Mouse (Mus musculus): ENCODE results near the gene Cilp2. TPM values are rescaled to one million over a fixed set of nuclear protein-coding genes. Genes with fewer than 3 reads are reported as not detected.
A peak's percentile ranks its signal among the peaks of the same experiment; 100 is the strongest.

Cilp2 gene
- polyA plus RNA-seq, 1 experiment from 2014 or later = 0.03 TPM

DNA sequence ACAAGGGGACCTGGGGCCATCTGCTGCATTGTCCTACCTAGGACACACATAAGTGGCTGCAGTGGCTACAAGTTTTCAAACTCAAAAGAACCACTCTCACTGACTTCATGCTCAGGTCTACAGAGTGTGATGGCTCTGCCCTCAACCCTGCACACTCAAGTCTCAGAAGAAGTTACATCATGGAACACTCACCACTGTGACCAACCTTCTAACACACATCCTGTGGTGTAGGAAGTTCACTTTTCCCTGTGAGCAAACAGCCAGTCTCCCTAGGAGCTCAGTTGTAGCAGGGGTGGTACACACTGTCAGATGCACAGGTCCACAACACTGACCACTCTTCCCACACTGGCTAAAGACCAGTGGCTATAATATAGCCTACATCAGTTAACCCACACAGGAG, 31.0 kb upstream of the Cilp2 start:
- no peaks in the 10 kb centered on the region for H3K9me3 ChIP-seq (replicated peaks)
- H3K4me2 ChIP-seq = no peak overlapping the region
- H3K4me1 ChIP-seq (replicated peaks) = peaks cover 61% of the 10 kb centered on the region
- H3K4me3 ChIP-seq (replicated peaks) = no peak overlapping the region
- no peak for ATAC-seq (ENCODE audit: insufficient read depth)
- no peak overlapping the region for H3K9ac ChIP-seq
- H3K36me3 ChIP-seq (replicated peaks) = peaks cover 47% of the 10 kb centered on the region
- H3K27ac ChIP-seq (replicated peaks) = no peak overlapping the region
- no peaks in the 10 kb centered on the region for H3K27me3 ChIP-seq

GRCm38 (mm10) chr8:69915748-69916147, 28.3 kb upstream of the Cilp2 start:
- peaks cover 36% of the 10 kb centered on the region for H3K4me1 ChIP-seq (replicated peaks)
- H3K4me2 ChIP-seq = no peak overlapping the region
- WGBS (ENCODE audit: insufficient replicate concordance) = 64% methylated on average over 5 of the region's 5 CpGs
- H3K4me3 ChIP-seq (replicated peaks) = no peak overlapping the region
- H3K36me3 ChIP-seq (replicated peaks) = peaks cover 75% of the 10 kb centered on the region
- H3K9me3 ChIP-seq (replicated peaks) = no peaks in the 10 kb centered on the region
- H3K27me3 ChIP-seq = no peaks in the 10 kb centered on the region
- H3K9ac ChIP-seq = no peak overlapping the region
- ATAC-seq (ENCODE audit: insufficient read depth) = no peak
- no peak overlapping the region for H3K27ac ChIP-seq (replicated peaks)

DNA sequence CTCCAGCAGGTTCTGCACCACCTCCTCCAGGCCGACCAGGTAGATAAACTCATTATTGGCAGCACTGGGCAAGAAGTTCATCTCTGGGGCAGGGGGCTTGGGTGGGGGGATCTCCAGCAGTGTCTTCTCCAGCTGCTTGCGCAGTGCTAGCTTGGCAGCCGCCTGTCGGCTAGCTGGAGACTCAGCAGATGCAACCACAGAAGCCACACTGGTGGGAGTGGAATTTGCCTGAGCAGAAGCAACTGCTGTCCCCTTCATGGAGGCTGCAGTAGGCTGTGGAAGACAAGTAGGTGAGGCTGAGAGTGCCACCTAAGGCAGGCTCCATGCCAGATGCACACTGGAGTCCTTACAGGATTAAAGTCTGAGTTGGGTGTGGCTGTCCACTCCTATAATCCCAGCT, 27.0 kb upstream of the Cilp2 start:
- H3K4me1 ChIP-seq (replicated peaks) = peaks cover 23% of the 10 kb centered on the region
- no peak overlapping the region for H3K4me3 ChIP-seq (replicated peaks)
- no peak overlapping the region for H3K9ac ChIP-seq
- 68% methylated on average over 4 of the region's 4 CpGs for WGBS (ENCODE audit: insufficient replicate concordance)
- H3K36me3 ChIP-seq (replicated peaks) = peaks cover 87% of the 10 kb centered on the region
- no peak overlapping the region for H3K27ac ChIP-seq (replicated peaks)
- H3K9me3 ChIP-seq (replicated peaks) = no peaks in the 10 kb centered on the region
- ATAC-seq (ENCODE audit: insufficient read depth) = no peak
- no peak overlapping the region for H3K4me2 ChIP-seq
- no peaks in the 10 kb centered on the region for H3K27me3 ChIP-seq

DNA sequence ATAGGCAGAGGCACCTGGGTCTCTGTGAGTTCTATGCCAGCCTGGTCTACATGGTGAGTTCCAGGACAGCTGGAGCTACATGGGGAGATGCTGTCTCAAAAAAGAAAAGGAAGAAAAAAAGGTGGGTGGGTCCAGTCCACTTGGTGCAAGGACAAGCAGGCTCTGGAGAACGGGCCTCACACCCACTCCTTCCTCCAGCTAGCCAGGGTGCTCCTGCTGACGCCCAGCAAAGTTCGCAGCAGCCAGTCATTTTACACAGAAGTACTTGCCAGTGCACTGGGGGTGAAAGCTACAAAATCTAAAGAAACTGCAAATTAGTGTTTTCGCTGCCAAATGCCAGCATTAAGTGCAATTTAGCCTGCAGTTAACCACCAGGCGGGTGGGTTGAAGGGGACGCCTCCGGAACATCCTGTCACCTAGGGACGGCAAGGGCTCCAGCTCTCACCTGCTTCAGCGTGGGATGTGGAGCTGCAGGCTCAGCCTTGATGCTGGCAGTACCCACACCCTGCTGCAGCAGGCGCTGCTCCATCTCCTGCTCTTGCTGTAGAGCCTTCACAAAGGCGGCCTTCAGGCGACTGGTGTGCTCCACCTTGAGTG, 25.1 kb upstream of the Cilp2 start:
- Histone ChIP-seq H3K9ac (no peak overlapping the region), H3K27me3 (no peaks in the 10 kb centered on the region), H3K27ac (replicated peaks) (no peak overlapping the region), H3K4me3 (replicated peaks) (no peak overlapping the region), H3K4me2 (no peak overlapping the region), H3K4me1 (replicated peaks) (peaks cover 4% of the 10 kb centered on the region; the same call in 1 of the 2 replicates), H3K9me3 (replicated peaks) (no peaks in the 10 kb centered on the region), H3K36me3 (replicated peaks) (peaks cover 100% of the 10 kb centered on the region)
- no peak for ATAC-seq (ENCODE audit: insufficient read depth)
- WGBS (ENCODE audit: insufficient replicate concordance) = 80% methylated on average over 12 of the region's 12 CpGs

DNA sequence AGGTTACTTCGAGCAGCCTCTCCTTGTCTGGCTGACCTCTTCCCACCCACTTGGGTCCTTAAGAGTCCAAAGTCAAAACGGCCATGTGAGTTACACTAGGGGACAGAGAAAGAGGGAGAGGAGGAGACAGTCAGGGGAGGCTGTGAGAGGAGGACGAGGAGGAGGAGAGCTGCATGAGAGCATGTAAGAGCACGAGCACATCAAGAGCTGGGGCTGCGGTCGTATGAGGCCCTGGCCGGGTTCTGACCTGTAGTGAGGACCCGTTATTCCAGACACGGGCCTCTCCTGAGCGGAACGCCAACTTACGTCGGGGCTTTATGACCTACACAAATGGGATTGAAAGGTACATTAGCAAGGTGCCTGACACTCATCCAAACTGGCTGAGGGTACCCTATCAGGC, 24.4 kb upstream of the Cilp2 start:
- H3K36me3 ChIP-seq (replicated peaks) = peaks cover 99% of the 10 kb centered on the region
- no peak overlapping the region for H3K4me3 ChIP-seq (replicated peaks)
- no peak overlapping the region for H3K9ac ChIP-seq
- no peak overlapping the region for H3K27ac ChIP-seq (replicated peaks)
- WGBS (ENCODE audit: insufficient replicate concordance) = 84% methylated on average over 13 of the region's 13 CpGs
- H3K9me3 ChIP-seq (replicated peaks) = no peaks in the 10 kb centered on the region
- H3K4me2 ChIP-seq = no peak overlapping the region
- no peak for ATAC-seq (ENCODE audit: insufficient read depth)
- H3K4me1 ChIP-seq (replicated peaks) = 0 out of 2 replicates have a peak, but pooled peaks cover 3% of the 10 kb centered on the region
- H3K27me3 ChIP-seq = no peaks in the 10 kb centered on the region

DNA sequence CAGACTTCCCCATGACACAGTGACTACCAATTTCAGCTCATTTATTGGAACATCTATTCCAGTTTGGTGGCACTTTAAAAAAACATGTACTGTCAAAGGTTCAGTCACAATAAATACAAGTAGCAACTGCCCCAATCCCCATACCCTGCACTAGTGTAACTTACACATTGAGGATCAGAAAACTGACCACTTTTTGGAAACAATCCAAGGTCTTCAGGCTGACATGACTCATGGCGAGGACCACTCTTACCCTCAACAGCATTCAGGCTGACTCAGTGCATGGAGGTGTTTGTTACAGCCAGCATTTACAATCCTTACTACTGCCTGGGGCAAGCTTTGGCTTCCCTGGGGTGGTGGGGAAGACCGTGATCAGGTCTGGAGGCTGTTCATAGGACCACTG, 19.6 kb upstream of the Cilp2 start:
- H3K4me3 ChIP-seq (replicated peaks) = no peak overlapping the region
- peaks cover 51% of the 10 kb centered on the region for H3K36me3 ChIP-seq (replicated peaks)
- no peaks in the 10 kb centered on the region for H3K27me3 ChIP-seq
- H3K4me2 ChIP-seq = no peak overlapping the region
- no peak overlapping the region for H3K9ac ChIP-seq
- no peaks in the 10 kb centered on the region for H3K9me3 ChIP-seq (replicated peaks)
- 78% methylated on average over 2 of the region's 2 CpGs for WGBS (ENCODE audit: insufficient replicate concordance)
- ATAC-seq (ENCODE audit: insufficient read depth) = no peak
- H3K4me1 ChIP-seq (replicated peaks) = peaks cover 39% of the 10 kb centered on the region
- H3K27ac ChIP-seq (replicated peaks) = 0 out of 2 replicates have a peak overlapping the region, but pooled peaks have one; percentile 2

DNA sequence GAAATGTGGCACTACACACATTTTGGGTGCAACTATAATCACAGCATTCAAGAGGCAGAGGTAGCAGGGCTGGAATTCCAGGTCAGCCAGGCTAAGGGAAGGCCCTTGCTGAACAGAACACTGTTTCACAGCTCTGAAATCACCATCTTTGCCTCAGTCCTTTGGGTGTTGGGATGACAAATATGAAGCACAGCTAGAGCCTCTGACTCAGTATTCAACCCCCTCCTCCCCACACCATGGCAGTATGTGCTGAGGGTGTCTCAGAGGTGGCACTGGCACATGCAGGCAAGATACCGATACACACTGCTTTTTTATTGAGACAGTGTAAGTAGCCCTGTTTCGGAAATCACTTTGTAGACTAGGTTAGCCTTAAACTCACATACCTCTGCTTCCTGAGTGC, 18.8 kb upstream of the Cilp2 start:
- H3K27me3 ChIP-seq = no peaks in the 10 kb centered on the region

DNA sequence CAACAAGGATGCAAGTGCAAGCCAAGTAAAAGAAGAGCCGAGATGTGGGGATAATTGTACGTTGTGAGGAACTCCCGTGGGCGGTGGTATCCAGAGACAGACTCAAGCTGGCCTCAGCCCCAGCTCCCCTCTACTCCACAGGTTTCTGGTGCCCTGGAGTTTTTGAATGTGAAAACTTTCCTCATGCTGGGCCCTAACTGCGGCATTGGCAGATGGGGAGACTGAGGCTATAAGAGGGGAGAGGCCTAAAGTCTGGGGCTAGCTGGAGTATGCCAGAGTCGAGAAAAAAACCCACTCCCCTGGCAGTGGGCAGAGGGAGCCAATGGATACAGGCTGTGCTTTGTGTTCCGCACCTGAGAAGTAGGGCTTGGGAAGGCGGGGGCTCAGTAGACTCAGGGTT, 16.6 kb upstream of the Cilp2 start:
- no peak overlapping the region for H3K9ac ChIP-seq
- H3K4me1 ChIP-seq (replicated peaks) = peaks cover 58% of the 10 kb centered on the region
- H3K36me3 ChIP-seq (replicated peaks) = peaks cover 21% of the 10 kb centered on the region
- H3K27ac ChIP-seq (replicated peaks) = no peak overlapping the region
- no peaks in the 10 kb centered on the region for H3K27me3 ChIP-seq
- H3K9me3 ChIP-seq (replicated peaks) = no peaks in the 10 kb centered on the region
- H3K4me3 ChIP-seq (replicated peaks) = no peak overlapping the region
- ATAC-seq (ENCODE audit: insufficient read depth) = no peak
- 81% methylated on average over 8 of the region's 8 CpGs for whole genome bisulfite sequencing (ENCODE audit: insufficient replicate concordance)
- H3K4me2 ChIP-seq = peak overlapping the region; percentile 99

More for the DNA sequence above, 18.8 kb upstream of the Cilp2 start:
- Histone ChIP-seq H3K4me1 (replicated peaks) (peaks cover 42% of the 10 kb centered on the region), H3K4me2 (no peak overlapping the region), H3K4me3 (replicated peaks) (no peak overlapping the region), H3K9me3 (replicated peaks) (no peaks in the 10 kb centered on the region), H3K36me3 (replicated peaks) (peaks cover 43% of the 10 kb centered on the region), H3K9ac (no peak overlapping the region), H3K27ac (replicated peaks) (no peak overlapping the region)
- WGBS (ENCODE audit: insufficient replicate concordance) = 88% methylated on average over 2 of the region's 2 CpGs
- no peak for ATAC-seq (ENCODE audit: insufficient read depth)

DNA sequence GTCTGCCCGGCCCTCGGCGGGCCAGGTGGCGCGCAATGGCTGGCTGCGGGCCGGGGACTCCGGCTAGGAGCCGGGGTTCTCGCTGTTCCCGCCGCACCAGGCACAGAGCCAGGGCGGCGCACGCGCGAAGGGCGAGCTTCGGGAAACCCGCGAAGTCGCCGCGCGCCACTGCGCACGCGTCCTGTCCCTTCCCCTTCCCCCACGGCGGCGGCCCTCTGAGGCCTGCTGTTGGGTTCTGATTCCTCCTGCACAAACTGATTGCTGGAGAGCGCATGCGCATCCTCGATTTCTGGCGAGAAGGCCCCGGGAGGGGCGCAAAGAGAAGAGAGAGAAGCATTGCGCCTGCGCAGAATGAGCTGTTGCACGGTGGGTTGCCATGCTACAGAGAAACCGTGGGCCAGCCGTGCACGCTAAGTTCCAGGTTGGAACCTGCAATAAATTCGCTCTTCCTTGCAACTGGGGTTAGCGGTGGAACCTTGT, 15.6 kb upstream of the Cilp2 start:
- peak overlapping the region; percentile 88 for H3K9ac ChIP-seq
- peak; percentile 84 for ATAC-seq (ENCODE audit: insufficient read depth)
- H3K4me2 ChIP-seq = peak overlapping the region; percentile 99
- WGBS (ENCODE audit: insufficient replicate concordance) = under 1% methylated on average over 45 of the region's 45 CpGs
- H3K27me3 ChIP-seq = no peaks in the 10 kb centered on the region
- peaks cover 67% of the 10 kb centered on the region for H3K4me1 ChIP-seq (replicated peaks)
- peak overlapping the region; percentile 96 for H3K27ac ChIP-seq (replicated peaks)
- peaks cover 11% of the 10 kb centered on the region for H3K36me3 ChIP-seq (replicated peaks)
- no peaks in the 10 kb centered on the region for H3K9me3 ChIP-seq (replicated peaks)
- H3K4me3 ChIP-seq (replicated peaks) = peak overlapping the region; percentile 65

DNA sequence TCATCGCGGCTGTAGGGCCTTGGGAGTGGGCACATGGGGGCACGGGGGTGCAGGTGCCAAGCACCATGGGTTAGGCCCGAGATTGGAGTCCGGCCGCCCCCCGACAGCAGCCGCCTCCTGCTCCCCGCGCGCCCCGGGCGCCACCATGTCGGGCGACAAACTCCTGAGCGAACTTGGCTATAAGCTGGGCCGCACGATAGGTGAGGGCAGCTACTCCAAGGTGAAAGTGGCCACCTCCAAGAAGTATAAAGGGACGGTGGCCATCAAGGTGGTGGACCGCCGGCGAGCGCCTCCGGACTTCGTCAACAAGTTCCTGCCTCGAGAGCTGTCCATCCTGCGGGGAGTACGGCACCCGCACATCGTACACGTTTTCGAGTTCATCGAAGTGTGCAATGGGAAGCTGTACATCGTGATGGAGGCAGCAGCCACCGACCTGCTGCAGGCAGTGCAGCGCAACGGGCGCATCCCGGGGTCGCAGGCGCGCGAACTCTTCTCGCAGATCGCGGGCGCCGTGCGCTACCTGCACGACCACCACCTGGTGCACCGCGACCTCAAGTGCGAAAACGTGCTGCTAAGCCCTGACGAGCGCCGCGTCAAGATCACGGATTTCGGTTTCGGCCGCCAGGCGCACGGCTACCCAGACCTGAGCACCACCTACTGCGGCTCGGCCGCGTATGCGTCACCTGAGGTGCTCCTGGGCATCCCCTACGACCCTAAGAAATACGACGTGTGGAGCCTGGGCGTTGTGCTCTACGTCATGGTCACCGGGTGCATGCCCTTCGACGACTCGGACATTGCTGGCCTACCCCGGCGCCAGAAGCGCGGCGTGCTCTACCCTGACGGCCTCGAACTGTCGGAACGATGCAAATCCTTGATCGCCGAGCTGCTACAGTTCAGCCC, 14.9 kb upstream of the Cilp2 start, which contains the start of the genes Tssk6, Ndufa13 and Yjefn3:
Gene Tssk6 (plus strand): TSS at position 22 of the 900 bp plus-strand sequence.
Gene Ndufa13 (minus strand): TSS at position 396 of the 900 bp plus-strand sequence.
Gene Yjefn3 (minus strand): TSS at position 550 of the 900 bp plus-strand sequence.
- ATAC-seq (ENCODE audit: insufficient read depth) = peak; percentile 38
- H3K9me3 ChIP-seq (replicated peaks) = no peaks in the 10 kb centered on the region
- peak within 1 kb of the TSS; percentile 88 for H3K9ac ChIP-seq
- H3K36me3 ChIP-seq (replicated peaks) = peaks cover 6% of the 10 kb centered on the region
- peak within 1 kb of the TSS; percentile 96 for H3K27ac ChIP-seq (replicated peaks)
- 2% methylated on average over 89 of the region's 89 CpGs for WGBS (ENCODE audit: insufficient replicate concordance)
- peak within 1 kb of the TSS; percentile 65 for H3K4me3 ChIP-seq (replicated peaks)
- H3K4me2 ChIP-seq = peak within 1 kb of the TSS; percentile 99
- H3K27me3 ChIP-seq = no peaks in the 10 kb centered on the region
- peaks cover 74% of the 10 kb centered on the region for H3K4me1 ChIP-seq (replicated peaks)

GRCm38 (mm10) chr8:69901484-69902162, 14.1 kb upstream of the Cilp2 start:
- Histone ChIP-seq H3K4me2 (peak overlapping the region; percentile 99), H3K9me3 (replicated peaks) (no peaks in the 10 kb centered on the region), H3K4me1 (replicated peaks) (peaks cover 82% of the 10 kb centered on the region), H3K27ac (replicated peaks) (peak overlapping the region; percentile 96), H3K27me3 (no peaks in the 10 kb centered on the region), H3K36me3 (replicated peaks) (peaks cover 8% of the 10 kb centered on the region; the same call in 1 of the 2 replicates), H3K9ac (peak overlapping the region; percentile 88), H3K4me3 (replicated peaks) (peak overlapping the region; percentile 65)
- under 1% methylated on average over 41 of the region's 41 CpGs for WGBS (ENCODE audit: insufficient replicate concordance)
- peak; percentile 64 for ATAC-seq (ENCODE audit: insufficient read depth)

All from liver, embryonic 15.5 days (tissue).